Mouse (Mus musculus): ENCODE measurements at regions not wholly inside any gene's neighbourhood (a gene's known extent, or its start where the extent isn't known, plus 50 kb on each side); places are given as distances from the start of the nearest gene placed in this dataset.

DNA sequence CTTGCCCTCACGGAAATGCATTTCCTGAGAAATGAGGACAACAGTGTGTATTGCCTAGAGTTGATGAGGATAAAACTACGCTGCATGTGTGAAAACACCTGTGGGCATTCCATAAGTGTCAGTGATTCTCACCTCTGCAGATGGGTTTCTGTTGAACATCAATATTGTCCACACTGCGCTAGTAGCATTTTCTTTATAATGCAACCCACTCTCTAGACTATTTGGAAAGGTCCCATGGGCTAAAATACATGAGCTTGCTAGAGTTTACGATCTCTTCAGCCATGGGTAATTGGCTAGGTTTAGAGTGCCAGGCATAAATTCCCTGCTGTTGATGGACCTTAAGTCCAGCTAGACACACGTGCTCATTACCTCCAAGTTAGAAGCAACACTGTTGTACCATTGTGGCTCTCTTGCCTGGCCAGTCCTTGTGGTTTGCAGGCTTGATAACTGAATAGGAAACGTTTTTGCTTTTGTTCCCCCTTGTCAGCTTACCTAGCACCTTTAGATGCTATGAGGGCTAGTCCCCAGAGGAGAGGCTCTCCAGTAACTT lies 252.5 kb upstream of the Mad2l1 start:
- DNase-seq (ENCODE audit: low spot score) (no peak), ATAC-seq (ENCODE audit: low FRiP score, low read depth) (no peak)
- Histone ChIP-seq H3K4me1 (ENCODE audit: control insufficient read depth, insufficient read depth, low read length) (no peaks in the 10 kb centered on the region), H3K36me3 (ENCODE audit: control insufficient read depth, insufficient read depth, low read length) (no peaks in the 10 kb centered on the region), H3K9ac (ENCODE audit: low read depth, low read length, severe bottlenecking) (no peak overlapping the region), H3K4me3 (replicated peaks; ENCODE audit: low read length) (no peak overlapping the region), H3K27me3 (ENCODE audit: control insufficient read depth, insufficient read depth, low read length) (no peaks in the 10 kb centered on the region), H3K9me3 (ENCODE audit: control insufficient read depth, low read length) (no peaks in the 10 kb centered on the region), H3K4me2 (replicated peaks; ENCODE audit: low read depth, low read length, severe bottlenecking) (no peak overlapping the region), H3K27ac (replicated peaks; ENCODE audit: low read depth, low read length) (no peak overlapping the region)
- WGBS: 36% methylated on average over 6 of the region's 6 CpGs
- no peak for TF ChIP-seq POLR2A (IDR thresholded peaks at IDR 0.05; ENCODE audit: borderline replicate concordance, extremely low read depth, insufficient read depth, insufficient read length)

DNA sequence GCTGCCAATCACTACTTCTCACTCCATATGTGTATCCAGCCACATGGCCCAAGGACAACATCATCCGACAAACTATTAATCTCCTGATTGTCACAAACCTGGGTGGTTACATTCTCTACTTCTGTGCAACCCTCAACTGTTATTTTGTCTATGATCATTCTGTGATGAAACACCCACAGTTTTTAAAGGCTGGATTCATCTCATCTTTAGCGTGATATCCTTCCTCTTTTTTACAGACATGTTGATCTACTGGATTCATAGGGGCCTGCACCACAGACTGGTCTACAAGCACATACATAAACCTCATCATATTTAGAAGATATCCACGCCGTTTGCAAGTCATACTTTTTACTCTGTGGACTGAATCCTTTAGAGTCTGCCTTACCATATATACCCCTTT lies 251.7 kb upstream of the Mad2l1 start:
- Histone ChIP-seq H3K4me2 (replicated peaks; ENCODE audit: low read depth, low read length, severe bottlenecking) (no peak overlapping the region), H3K27ac (replicated peaks; ENCODE audit: low read depth, low read length) (no peak overlapping the region), H3K36me3 (ENCODE audit: control insufficient read depth, insufficient read depth, low read length) (no peaks in the 10 kb centered on the region), H3K4me1 (ENCODE audit: control insufficient read depth, insufficient read depth, low read length) (no peaks in the 10 kb centered on the region), H3K9ac (ENCODE audit: low read depth, low read length, severe bottlenecking) (no peak overlapping the region), H3K9me3 (ENCODE audit: control insufficient read depth, low read length) (no peaks in the 10 kb centered on the region), H3K4me3 (replicated peaks; ENCODE audit: low read length) (no peak overlapping the region), H3K27me3 (ENCODE audit: control insufficient read depth, insufficient read depth, low read length) (no peaks in the 10 kb centered on the region)
- DNase-seq (ENCODE audit: low spot score): no peak
- no peak for TF ChIP-seq POLR2A (IDR thresholded peaks at IDR 0.05; ENCODE audit: borderline replicate concordance, extremely low read depth, insufficient read depth, insufficient read length)
- WGBS: 88% methylated on average over 4 of the region's 4 CpGs
- no peak for ATAC-seq (ENCODE audit: low FRiP score, low read depth)

DNA sequence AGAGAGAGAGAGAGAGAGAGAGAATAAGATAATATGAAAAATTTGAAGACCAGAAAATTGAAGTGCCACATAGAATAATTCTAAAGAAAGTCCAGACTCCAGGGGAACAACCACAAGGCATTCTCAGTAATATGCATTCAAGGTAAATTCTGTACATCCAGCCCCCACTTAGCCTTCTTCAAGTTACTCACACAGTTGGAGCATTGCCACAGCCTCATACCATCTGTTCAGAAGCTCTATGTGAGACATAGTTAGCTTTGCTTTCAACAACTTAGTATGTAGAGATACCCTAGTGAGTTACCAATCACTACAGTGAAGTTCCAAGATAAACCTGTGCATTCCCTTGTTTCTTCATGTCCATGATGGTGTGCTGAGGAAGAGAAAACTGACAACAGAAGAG lies 247.6 kb upstream of the Mad2l1 start:
- DNase-seq (ENCODE audit: low spot score): no peak
- no peaks in the 10 kb centered on the region for H3K36me3 ChIP-seq (ENCODE audit: control insufficient read depth, insufficient read depth, low read length)
- H3K4me1 ChIP-seq (ENCODE audit: control insufficient read depth, insufficient read depth, low read length): no peaks in the 10 kb centered on the region
- H3K27me3 ChIP-seq (ENCODE audit: control insufficient read depth, insufficient read depth, low read length): no peaks in the 10 kb centered on the region
- H3K9ac ChIP-seq (ENCODE audit: low read depth, low read length, severe bottlenecking): no peak overlapping the region
- no peak for ATAC-seq (ENCODE audit: low FRiP score, low read depth)
- H3K4me3 ChIP-seq (replicated peaks; ENCODE audit: low read length): no peak overlapping the region
- H3K9me3 ChIP-seq (ENCODE audit: control insufficient read depth, low read length): no peaks in the 10 kb centered on the region
- no peak overlapping the region for H3K27ac ChIP-seq (replicated peaks; ENCODE audit: low read depth, low read length)
- no peak for TF ChIP-seq POLR2A (IDR thresholded peaks at IDR 0.05; ENCODE audit: borderline replicate concordance, extremely low read depth, insufficient read depth, insufficient read length)
- no peak overlapping the region for H3K4me2 ChIP-seq (replicated peaks; ENCODE audit: low read depth, low read length, severe bottlenecking)

DNA sequence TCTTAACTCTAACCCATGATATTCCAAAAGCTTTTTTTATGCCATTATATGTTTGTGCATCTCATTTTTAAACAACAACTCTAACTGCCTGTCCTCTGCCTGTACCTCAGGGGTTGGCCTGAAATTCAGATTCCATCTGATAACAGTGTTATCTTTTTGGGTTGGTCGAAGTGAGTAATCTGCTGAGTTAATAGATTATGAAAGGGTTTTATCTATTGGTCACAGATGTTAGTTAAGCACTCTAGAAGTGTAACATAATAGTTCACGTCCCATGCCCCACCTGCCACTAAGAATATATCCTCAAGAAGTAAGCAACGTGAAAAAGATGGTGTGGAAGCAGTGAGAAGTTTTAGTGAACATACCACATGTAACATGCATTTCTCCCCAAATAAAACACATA lies 246.0 kb upstream of the Mad2l1 start:
- DNase-seq (ENCODE audit: low spot score): no peak
- no peak overlapping the region for H3K4me3 ChIP-seq (replicated peaks; ENCODE audit: low read length)
- 57% methylated on average over 3 of the region's 3 CpGs for WGBS
- no peak for ATAC-seq (ENCODE audit: low FRiP score, low read depth)
- no peak for TF ChIP-seq POLR2A (IDR thresholded peaks at IDR 0.05; ENCODE audit: borderline replicate concordance, extremely low read depth, insufficient read depth, insufficient read length)
- H3K9ac ChIP-seq (ENCODE audit: low read depth, low read length, severe bottlenecking): no peak overlapping the region
- H3K27ac ChIP-seq (replicated peaks; ENCODE audit: low read depth, low read length): no peak overlapping the region
- H3K36me3 ChIP-seq (ENCODE audit: control insufficient read depth, insufficient read depth, low read length): no peaks in the 10 kb centered on the region
- no peak overlapping the region for H3K4me2 ChIP-seq (replicated peaks; ENCODE audit: low read depth, low read length, severe bottlenecking)
- H3K9me3 ChIP-seq (ENCODE audit: control insufficient read depth, low read length): no peaks in the 10 kb centered on the region
- H3K4me1 ChIP-seq (ENCODE audit: control insufficient read depth, insufficient read depth, low read length): no peaks in the 10 kb centered on the region
- no peaks in the 10 kb centered on the region for H3K27me3 ChIP-seq (ENCODE audit: control insufficient read depth, insufficient read depth, low read length)

DNA sequence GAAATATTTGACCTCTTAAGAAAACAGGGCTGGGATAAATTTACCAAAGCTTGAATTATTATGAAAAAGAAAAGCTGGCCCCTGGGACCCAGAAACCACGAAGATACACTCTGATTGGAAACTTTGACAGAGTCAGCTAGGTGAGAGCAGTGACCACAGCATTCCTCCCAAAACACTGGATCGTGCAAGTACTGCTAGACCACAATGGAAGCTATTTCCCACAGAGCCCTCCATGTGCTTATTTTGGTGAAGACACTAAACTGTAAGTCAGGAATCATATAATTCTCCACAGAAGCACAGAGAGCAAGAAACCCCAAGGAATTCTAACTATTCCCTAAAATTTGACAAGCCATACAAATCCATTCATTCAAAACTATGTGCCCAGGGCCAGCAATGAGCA lies 243.6 kb upstream of the Mad2l1 start:
- Histone ChIP-seq H3K27ac (replicated peaks; ENCODE audit: low read depth, low read length) (no peak overlapping the region), H3K27me3 (ENCODE audit: control insufficient read depth, insufficient read depth, low read length) (no peaks in the 10 kb centered on the region), H3K4me3 (replicated peaks; ENCODE audit: low read length) (no peak overlapping the region), H3K9ac (ENCODE audit: low read depth, low read length, severe bottlenecking) (no peak overlapping the region), H3K4me1 (ENCODE audit: control insufficient read depth, insufficient read depth, low read length) (no peaks in the 10 kb centered on the region), H3K9me3 (ENCODE audit: control insufficient read depth, low read length) (no peaks in the 10 kb centered on the region), H3K4me2 (replicated peaks; ENCODE audit: low read depth, low read length, severe bottlenecking) (no peak overlapping the region), H3K36me3 (ENCODE audit: control insufficient read depth, insufficient read depth, low read length) (no peaks in the 10 kb centered on the region)
- no peak for TF ChIP-seq POLR2A (IDR thresholded peaks at IDR 0.05; ENCODE audit: borderline replicate concordance, extremely low read depth, insufficient read depth, insufficient read length)
- ATAC-seq (ENCODE audit: low FRiP score, low read depth) (no peak), DNase-seq (ENCODE audit: low spot score) (no peak)
- WGBS: 73% methylated on average over 2 of the region's 2 CpGs

DNA sequence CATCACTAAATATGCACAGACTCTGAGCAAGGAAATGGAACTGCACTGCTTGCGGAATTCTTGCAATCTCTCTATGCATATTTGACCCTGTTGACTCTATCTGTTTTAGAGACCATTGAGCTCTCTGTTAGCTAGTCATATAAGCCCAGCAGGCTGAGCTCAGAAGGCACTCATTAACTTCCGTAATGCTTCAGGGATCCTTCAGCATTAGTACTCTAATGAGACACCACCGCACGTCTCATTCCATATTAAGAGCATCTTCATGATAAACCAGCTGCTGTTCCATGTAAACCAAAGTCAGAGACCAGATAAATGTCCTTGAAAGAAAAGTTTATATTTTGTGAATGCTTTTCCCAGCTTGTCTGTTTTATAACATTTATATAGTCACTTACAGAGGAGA lies 237.1 kb upstream of the Mad2l1 start:
- TF ChIP-seq POLR2A (IDR thresholded peaks at IDR 0.05; ENCODE audit: borderline replicate concordance, extremely low read depth, insufficient read depth, insufficient read length): no peak
- Histone ChIP-seq H3K27ac (replicated peaks; ENCODE audit: low read depth, low read length) (no peak overlapping the region), H3K4me1 (ENCODE audit: control insufficient read depth, insufficient read depth, low read length) (no peaks in the 10 kb centered on the region), H3K27me3 (ENCODE audit: control insufficient read depth, insufficient read depth, low read length) (no peaks in the 10 kb centered on the region), H3K9ac (ENCODE audit: low read depth, low read length, severe bottlenecking) (no peak overlapping the region), H3K36me3 (ENCODE audit: control insufficient read depth, insufficient read depth, low read length) (no peaks in the 10 kb centered on the region), H3K4me2 (replicated peaks; ENCODE audit: low read depth, low read length, severe bottlenecking) (no peak overlapping the region), H3K9me3 (ENCODE audit: control insufficient read depth, low read length) (no peaks in the 10 kb centered on the region), H3K4me3 (replicated peaks; ENCODE audit: low read length) (no peak overlapping the region)
- DNase-seq (ENCODE audit: low spot score): no peak
- ATAC-seq (ENCODE audit: low FRiP score, low read depth): no peak
- WGBS: 76% methylated on average over 4 of the region's 4 CpGs

Data from limb, embryonic 14.5 days (tissue).